Mouse (Mus musculus) thymus, postnatal 4 days (tissue): ENCODE results near the gene Mtx1.

Experiments
- DNase-seq: peaks from one replicate; pipeline ENCODE4 v3.0.0; 2021

The Mtx1 gene

GRCm38 (mm10) chr3:89226900-89227299, at the start of gene Mtx1:
Gene Mtx1 (minus strand): TSS chr3:89227088.
- peak; percentile 30 for DNase-seq

GRCm38 (mm10) chr3:89276061-89276460, 49.2 kb upstream of the Mtx1 start:
- DNase-seq = no peak

GRCm38 (mm10) chr3:89271760-89272159, 44.9 kb upstream of the Mtx1 start:
- DNase-seq = no peak

GRCm38 (mm10) chr3:89270891-89271290, 44.0 kb upstream of the Mtx1 start:
- peak; percentile 44 for DNase-seq

GRCm38 (mm10) chr3:89270051-89270755, 43.3 kb upstream of the Mtx1 start, which contains the start of gene Slc50a1:
Gene Slc50a1 (minus strand): TSS chr3:89270570.
- peak; percentile 90 for DNase-seq

- no peak for DNase-seq
Observed at GRCm38 (mm10) chr3:89268916-89269315, 42.0 kb upstream of the Mtx1 start.

- DNase-seq = peak; percentile 82
Observed at GRCm38 (mm10) chr3:89266439-89266893, 39.6 kb upstream of the Mtx1 start.

GRCm38 (mm10) chr3:89262417-89262816, 35.5 kb upstream of the Mtx1 start:
- DNase-seq = no peak

GRCm38 (mm10) chr3:89260211-89260610, 33.3 kb upstream of the Mtx1 start:
- no peak for DNase-seq

GRCm38 (mm10) chr3:89259076-89259475, 32.2 kb upstream of the Mtx1 start, which contains the start of gene Dpm3:
Gene Dpm3 (plus strand): TSS chr3:89259358.
- DNase-seq = no peak

GRCm38 (mm10) chr3:89256177-89256576, 29.3 kb upstream of the Mtx1 start:
- DNase-seq = no peak

- no peak for DNase-seq
Observed at GRCm38 (mm10) chr3:89254994-89255393, 28.1 kb upstream of the Mtx1 start.

GRCm38 (mm10) chr3:89251365-89251895, 24.5 kb upstream of the Mtx1 start:
- DNase-seq = peak; percentile 81

GRCm38 (mm10) chr3:89250435-89251040, 23.6 kb upstream of the Mtx1 start:
- peak; percentile 81 for DNase-seq

- DNase-seq = no peak
Observed at GRCm38 (mm10) chr3:89247466-89247865, 20.6 kb upstream of the Mtx1 start.

GRCm38 (mm10) chr3:89246261-89247100, 19.6 kb upstream of the Mtx1 start, which contains the start of gene Trim46:
Gene Trim46 (minus strand): TSS chr3:89246309.
- peak; percentile 91 for DNase-seq

- DNase-seq = peak; percentile 59
Observed at GRCm38 (mm10) chr3:89245688-89246171, 18.8 kb upstream of the Mtx1 start, which contains the start of gene Krtcap2. Gene Krtcap2 (plus strand): TSS chr3:89245966.

- DNase-seq = peak; percentile 79
Observed at GRCm38 (mm10) chr3:89244982-89245687, 18.2 kb upstream of the Mtx1 start.

- peak; percentile 67 for DNase-seq
Observed at GRCm38 (mm10) chr3:89244158-89244981, 17.5 kb upstream of the Mtx1 start.

- DNase-seq = peak; percentile 87
Observed at GRCm38 (mm10) chr3:89243609-89244008, 16.7 kb upstream of the Mtx1 start.

GRCm38 (mm10) chr3:89242331-89242895, 15.5 kb upstream of the Mtx1 start:
- peak; percentile 54 for DNase-seq
